Mouse (Mus musculus): ENCODE data around the gene Zmynd8. TPM values are rescaled to one million over a fixed set of nuclear protein-coding genes. Genes with fewer than 3 reads are reported as not detected.

Zmynd8 gene
- total and polyA plus RNA-seq, 2 experiments from 2014 or later = 56.8 to 73.4 TPM

DNA sequence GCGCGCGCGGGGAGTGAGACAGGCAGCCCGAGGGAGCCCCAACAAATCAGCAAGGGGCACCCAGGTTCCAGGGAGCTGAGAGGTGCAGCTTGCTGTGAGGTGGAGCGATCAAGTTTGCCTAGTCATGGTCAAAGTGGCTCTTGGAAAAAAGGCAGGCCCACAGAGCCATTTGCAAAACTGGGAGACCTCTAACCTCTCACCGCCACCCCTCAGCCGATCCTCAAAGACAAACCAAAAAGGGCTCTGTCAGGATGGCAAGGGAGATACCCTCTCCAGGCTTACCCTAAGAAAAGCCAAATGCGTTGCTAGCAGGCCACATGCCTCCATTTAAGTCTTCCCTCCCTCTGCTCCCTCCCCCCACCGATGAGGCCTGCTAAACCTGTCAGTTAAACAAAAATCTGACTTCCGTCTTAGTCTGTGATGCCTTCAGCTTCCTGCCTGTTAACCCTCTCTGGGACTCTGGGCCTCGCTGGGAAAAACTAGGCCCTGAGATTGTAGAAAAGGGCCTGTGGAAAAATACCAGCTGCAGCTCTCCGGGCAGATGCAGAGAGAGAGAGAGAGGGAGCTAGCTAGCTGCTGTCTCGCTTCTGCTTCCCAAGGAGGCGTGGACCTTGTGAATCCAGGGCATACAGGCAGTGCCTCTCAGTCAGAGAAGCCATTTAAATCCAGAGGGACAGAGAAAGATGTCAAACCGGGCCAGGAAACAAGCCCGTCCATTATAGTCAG is 13.4 kb downstream of the Zmynd8 start:
- H3K4me2 ChIP-seq (ENCODE audit: low read depth, low read length, poor library complexity, severe bottlenecking) = 0 out of 2 replicates have a peak overlapping the region, but pooled peaks have one; percentile 20
- H3K36me3 ChIP-seq (ENCODE audit: insufficient read depth, low read length) = no peaks in the 10 kb centered on the region
- peak overlapping the region; percentile 57 for H3K9ac ChIP-seq (replicated peaks; ENCODE audit: low read length, poor library complexity, severe bottlenecking)
- DNase-seq (ENCODE audit: low spot score) = peak; percentile 83
- WGBS = 3% methylated on average over 13 of the region's 17 CpGs
- no peak overlapping the region for H3K4me3 ChIP-seq (ENCODE audit: low read depth, low read length)
- ATAC-seq (ENCODE audit: low FRiP score) = 0 out of 2 replicates have a peak, but pooled peaks have one; percentile 25
- no peak for TF ChIP-seq CTCF (IDR thresholded peaks at IDR 0.05)
- H3K27ac ChIP-seq (ENCODE audit: low read depth, low read length) = peak overlapping the region; percentile 100
- H3K4me1 ChIP-seq (ENCODE audit: insufficient read depth, low read length) = peaks cover 48% of the 10 kb centered on the region
- no peaks in the 10 kb centered on the region for H3K27me3 ChIP-seq (ENCODE audit: insufficient read depth, low read length)
- H3K9me3 ChIP-seq (ENCODE audit: low read length) = no peaks in the 10 kb centered on the region

DNA sequence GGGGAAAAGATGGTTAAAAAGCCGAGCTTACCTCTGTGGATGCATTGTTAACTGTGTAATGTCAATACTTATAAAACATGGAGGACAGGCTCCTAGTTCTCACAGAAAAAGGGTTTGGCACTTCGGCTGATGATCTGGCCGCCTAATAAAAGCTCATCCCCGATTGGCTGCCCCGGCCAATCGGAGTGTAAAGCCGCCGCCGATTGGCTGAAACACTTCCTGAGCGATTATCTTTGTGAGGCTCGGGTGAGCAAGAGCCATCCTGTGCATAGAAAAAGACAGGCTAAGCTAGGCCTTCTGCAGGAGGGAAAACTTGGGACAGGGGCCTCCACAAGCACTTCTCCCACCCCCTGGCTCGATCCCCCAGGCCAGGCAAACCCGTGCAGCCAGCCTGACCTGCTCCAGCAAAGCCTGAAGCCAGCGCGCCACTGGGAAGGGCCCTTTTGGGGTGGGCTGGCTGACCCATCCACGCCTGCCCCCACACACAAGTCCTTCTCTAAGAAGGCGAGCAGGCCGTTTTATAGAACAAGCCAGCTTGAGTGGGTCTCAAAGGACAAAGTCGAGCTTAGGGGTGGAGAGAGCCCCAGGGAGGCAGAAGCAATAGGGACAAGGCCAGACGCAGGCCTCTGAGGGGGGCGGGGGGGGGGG is 14.1 kb downstream of the Zmynd8 start:
- WGBS = 5% methylated on average over 19 of the region's 21 CpGs
- no peaks in the 10 kb centered on the region for H3K9me3 ChIP-seq (ENCODE audit: low read length)
- H3K27me3 ChIP-seq (ENCODE audit: insufficient read depth, low read length) = no peaks in the 10 kb centered on the region
- H3K36me3 ChIP-seq (ENCODE audit: insufficient read depth, low read length) = no peaks in the 10 kb centered on the region
- peaks cover 52% of the 10 kb centered on the region for H3K4me1 ChIP-seq (ENCODE audit: insufficient read depth, low read length)
- DNase-seq (ENCODE audit: low spot score) (peak; percentile 96), ATAC-seq (ENCODE audit: low FRiP score) (peak; percentile 72)
- peak overlapping the region; percentile 63 for H3K4me2 ChIP-seq (ENCODE audit: low read depth, low read length, poor library complexity, severe bottlenecking)
- no peak for TF ChIP-seq CTCF (IDR thresholded peaks at IDR 0.05)
- H3K9ac ChIP-seq (replicated peaks; ENCODE audit: low read length, poor library complexity, severe bottlenecking) = peak overlapping the region; percentile 65
- peak overlapping the region; percentile 100 for H3K27ac ChIP-seq (ENCODE audit: low read depth, low read length)
- peak overlapping the region; percentile 23; the same call in 1 of the 2 replicates for H3K4me3 ChIP-seq (ENCODE audit: low read depth, low read length)

DNA sequence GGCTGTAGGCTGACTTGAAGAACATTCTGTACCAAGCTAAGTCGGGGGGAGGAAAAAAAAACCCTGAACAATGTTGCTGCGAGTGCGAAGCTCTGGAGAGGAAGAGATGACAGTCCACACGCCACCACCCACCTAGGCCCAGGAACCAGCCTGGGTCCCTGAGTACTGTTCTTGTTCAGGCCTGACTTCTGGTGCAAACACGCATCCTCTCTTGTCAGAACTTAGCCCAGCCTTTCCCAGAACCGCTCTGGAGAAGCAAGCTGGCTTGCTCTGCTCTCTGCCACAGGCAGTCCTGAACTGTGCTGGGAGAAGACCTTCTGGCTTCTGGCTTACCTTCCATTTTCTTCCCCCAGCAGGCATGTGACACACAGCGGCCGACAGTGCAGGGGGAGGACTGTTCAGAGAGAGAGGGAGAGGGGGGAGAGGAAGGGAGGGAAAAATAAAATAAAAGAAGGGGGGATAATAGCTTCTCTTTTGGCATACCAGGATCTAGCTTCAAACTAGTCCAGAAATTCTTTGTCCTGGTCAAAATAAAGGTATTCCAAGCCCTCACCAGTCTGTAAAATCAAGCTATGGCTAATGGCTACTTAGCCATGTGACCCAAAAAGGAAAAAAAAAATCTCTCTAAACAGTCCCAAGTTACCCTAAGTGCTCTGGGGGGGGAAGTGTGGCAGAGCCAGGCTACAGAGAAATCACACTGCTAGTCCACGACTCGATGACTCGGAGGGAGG is 14.8 kb downstream of the Zmynd8 start:
- Histone ChIP-seq H3K9me3 (ENCODE audit: low read length) (no peaks in the 10 kb centered on the region), H3K4me3 (ENCODE audit: low read depth, low read length) (peak overlapping the region; percentile 23; the same call in 1 of the 2 replicates), H3K27ac (ENCODE audit: low read depth, low read length) (peak overlapping the region; percentile 100), H3K4me2 (ENCODE audit: low read depth, low read length, poor library complexity, severe bottlenecking) (peak overlapping the region; percentile 63), H3K27me3 (ENCODE audit: insufficient read depth, low read length) (no peaks in the 10 kb centered on the region), H3K9ac (replicated peaks; ENCODE audit: low read length, poor library complexity, severe bottlenecking) (peak overlapping the region; percentile 65), H3K4me1 (ENCODE audit: insufficient read depth, low read length) (peaks cover 54% of the 10 kb centered on the region), H3K36me3 (ENCODE audit: insufficient read depth, low read length) (no peaks in the 10 kb centered on the region)
- DNase-seq (ENCODE audit: low spot score) = peak; percentile 18
- TF ChIP-seq CTCF (IDR thresholded peaks at IDR 0.05) = no peak
- ATAC-seq (ENCODE audit: low FRiP score) = no peak
- 7% methylated on average over 11 of the region's 11 CpGs for WGBS

DNA sequence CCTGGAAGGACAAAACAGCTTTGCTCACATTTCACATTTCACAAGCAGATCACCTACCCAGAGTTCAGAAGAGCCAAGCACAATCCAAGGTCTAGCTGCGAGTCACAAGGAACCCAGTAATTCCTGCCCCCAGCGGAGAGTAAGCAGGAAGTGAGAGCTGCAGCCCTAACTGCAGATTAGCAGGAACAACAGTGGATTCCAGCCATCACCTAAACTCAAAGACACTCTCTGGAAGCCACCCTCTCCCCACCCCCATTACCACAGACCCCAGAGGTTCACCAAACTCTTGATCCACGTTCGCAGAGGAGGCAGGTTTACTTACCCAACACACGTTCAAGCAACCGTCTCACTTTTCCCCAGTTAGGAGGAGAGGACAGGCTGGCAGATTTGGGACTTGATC is 15.8 kb downstream of the Zmynd8 start:
- Histone ChIP-seq H3K27ac (ENCODE audit: low read depth, low read length) (peak overlapping the region; percentile 100), H3K9me3 (ENCODE audit: low read length) (no peaks in the 10 kb centered on the region), H3K9ac (replicated peaks; ENCODE audit: low read length, poor library complexity, severe bottlenecking) (peak overlapping the region; percentile 65), H3K4me2 (ENCODE audit: low read depth, low read length, poor library complexity, severe bottlenecking) (peak overlapping the region; percentile 63), H3K36me3 (ENCODE audit: insufficient read depth, low read length) (no peaks in the 10 kb centered on the region), H3K4me1 (ENCODE audit: insufficient read depth, low read length) (peaks cover 59% of the 10 kb centered on the region), H3K4me3 (ENCODE audit: low read depth, low read length) (peak overlapping the region; percentile 23), H3K27me3 (ENCODE audit: insufficient read depth, low read length) (no peaks in the 10 kb centered on the region)
- WGBS = 13% methylated on average over 6 of the region's 6 CpGs
- no peak; the same call in 1 of the 2 replicates for TF ChIP-seq CTCF (IDR thresholded peaks at IDR 0.05)
- DNase-seq (ENCODE audit: low spot score) (peak; percentile 37), ATAC-seq (ENCODE audit: low FRiP score) (no peak)

DNA sequence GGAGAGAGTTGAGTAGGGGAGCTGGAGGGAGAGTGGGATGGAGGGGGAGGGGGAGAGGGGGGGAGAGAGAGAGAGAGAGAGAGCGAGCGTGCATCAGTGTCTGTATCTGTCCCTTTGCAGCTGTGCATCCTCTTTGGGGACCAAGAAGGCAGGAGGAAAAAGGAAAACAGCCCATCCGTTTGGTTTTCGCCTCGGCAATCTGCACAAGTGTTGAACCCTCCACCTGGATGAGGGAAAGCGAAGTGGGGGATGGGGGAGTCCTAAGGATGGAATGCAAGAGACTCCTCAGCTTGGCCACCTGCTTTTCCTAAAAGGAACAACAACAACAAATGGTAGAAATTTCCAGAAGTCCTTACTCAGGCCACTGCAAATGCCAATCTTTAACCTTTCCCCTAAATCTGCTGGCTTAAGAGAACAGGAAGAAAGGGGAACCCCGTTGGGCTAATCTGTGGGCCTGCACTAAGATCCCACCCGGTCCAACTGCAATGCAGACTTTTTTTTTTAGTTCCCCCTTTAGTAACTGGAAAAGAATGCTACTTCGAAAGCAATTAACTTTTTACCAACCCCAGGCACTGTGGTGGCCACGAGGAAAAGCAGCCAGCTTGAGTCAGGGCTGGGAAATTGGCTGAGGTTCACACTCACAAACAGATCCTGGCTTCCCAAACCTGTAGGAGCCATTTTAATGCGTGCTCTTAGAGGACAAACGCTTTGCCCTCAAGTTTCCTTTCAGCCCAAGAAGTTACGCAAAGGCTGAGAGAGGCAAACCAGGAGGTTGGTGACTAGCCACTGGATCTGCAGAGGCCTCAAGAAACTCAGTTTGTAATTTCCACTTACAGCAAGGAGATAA is 17.0 kb downstream of the Zmynd8 start:
- no peaks in the 10 kb centered on the region for H3K36me3 ChIP-seq (ENCODE audit: insufficient read depth, low read length)
- H3K4me1 ChIP-seq (ENCODE audit: insufficient read depth, low read length) = peaks cover 57% of the 10 kb centered on the region
- H3K27ac ChIP-seq (ENCODE audit: low read depth, low read length) = peak overlapping the region; percentile 100
- peak overlapping the region; percentile 36 for H3K9ac ChIP-seq (replicated peaks; ENCODE audit: low read length, poor library complexity, severe bottlenecking)
- peak overlapping the region; percentile 23; the same call in 1 of the 2 replicates for H3K4me3 ChIP-seq (ENCODE audit: low read depth, low read length)
- ATAC-seq (ENCODE audit: low FRiP score) (no peak), DNase-seq (ENCODE audit: low spot score) (peak; percentile 48)
- no peaks in the 10 kb centered on the region for H3K9me3 ChIP-seq (ENCODE audit: low read length)
- WGBS = 8% methylated on average over 12 of the region's 13 CpGs
- peak overlapping the region; percentile 63 for H3K4me2 ChIP-seq (ENCODE audit: low read depth, low read length, poor library complexity, severe bottlenecking)
- peak; percentile 17; the same call in 1 of the 2 replicates for TF ChIP-seq CTCF (IDR thresholded peaks at IDR 0.05)
- no peaks in the 10 kb centered on the region for H3K27me3 ChIP-seq (ENCODE audit: insufficient read depth, low read length)
